Mouse (Mus musculus): ENCODE measurements around the gene Alox8. TPM values are rescaled to one million over a fixed set of nuclear protein-coding genes. Genes with fewer than 3 reads are reported as not detected.
A peak's percentile ranks its signal among the peaks of the same experiment; 100 is the strongest.

Alox8 gene
- polyA plus RNA-seq (2015; fragmentation: Nextera tagmentation; extraction: Ambion mirVana) = 0.46 and 0.72 TPM in 2 replicates

DNA sequence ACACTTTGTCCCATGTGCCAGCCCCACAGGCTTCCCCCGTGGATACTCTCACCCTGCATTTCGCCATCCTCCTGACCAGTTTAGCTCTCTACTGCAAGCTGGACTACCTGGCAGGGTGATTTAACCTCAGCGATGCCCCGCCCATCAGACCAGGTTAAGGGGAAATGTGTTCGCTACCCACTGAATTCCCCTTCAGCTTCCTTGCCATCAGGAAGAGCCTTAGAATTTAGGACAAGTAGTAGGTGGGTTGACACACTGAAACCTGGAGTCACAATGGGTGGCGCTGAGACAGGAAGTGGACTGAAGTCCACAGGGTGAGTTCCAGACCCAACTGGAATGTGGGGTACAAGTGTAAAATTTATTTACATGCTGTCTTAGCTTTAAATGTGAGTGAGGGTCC, at the start of gene Alox8:
TSS of gene Alox8 (minus strand) at position 101 of the 400 bp plus-strand sequence.
- Histone ChIP-seq H3K36me3 (ENCODE audit: insufficient read depth, low read length) (no peaks in the 10 kb centered on the region), H3K4me3 (ENCODE audit: low read length) (peak within 1 kb of the TSS; percentile 23), H3K4me1 (ENCODE audit: insufficient read depth, low read length) (peaks cover 4% of the 10 kb centered on the region), H3K27me3 (ENCODE audit: insufficient read depth, low read length) (peaks cover 30% of the 10 kb centered on the region), H3K4me2 (replicated peaks; ENCODE audit: low read depth, low read length) (peak within 1 kb of the TSS; percentile 44), H3K27ac (ENCODE audit: low read length) (no peak within 1 kb of the TSS), H3K9ac (replicated peaks; ENCODE audit: low read length) (peak within 1 kb of the TSS; percentile 3; the same call in 1 of the 2 replicates), H3K9me3 (ENCODE audit: low read length) (no peaks in the 10 kb centered on the region)
- no peak for ATAC-seq (ENCODE audit: low FRiP score, low TSS enrichment)
- 30% methylated on average over 6 of the region's 6 CpGs for WGBS

DNA sequence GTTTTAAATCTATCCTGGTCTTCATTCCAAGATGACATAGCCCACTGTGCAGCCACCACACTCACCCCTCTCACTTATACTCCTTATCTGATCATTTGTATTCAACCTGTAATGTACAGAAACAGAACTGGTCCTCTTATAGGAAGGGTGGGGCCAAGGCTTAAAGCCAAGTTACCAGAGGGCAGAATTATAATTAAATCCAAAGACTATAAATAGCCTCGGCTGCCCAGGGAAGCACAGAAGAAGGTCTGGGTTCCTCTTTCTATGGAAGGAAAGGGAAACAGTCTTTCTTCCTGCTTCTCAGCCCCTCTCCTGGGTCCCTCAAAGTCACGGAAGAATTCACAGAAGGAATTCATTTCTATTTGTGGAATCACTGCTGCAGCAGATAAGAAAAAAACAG, 48.0 kb upstream of the Alox8 start:
- Histone ChIP-seq H3K9ac (replicated peaks; ENCODE audit: low read length) (no peak overlapping the region), H3K4me3 (ENCODE audit: low read length) (no peak overlapping the region), H3K9me3 (ENCODE audit: low read length) (no peaks in the 10 kb centered on the region), H3K4me2 (replicated peaks; ENCODE audit: low read depth, low read length) (peak overlapping the region; percentile 28), H3K27me3 (ENCODE audit: insufficient read depth, low read length) (no peaks in the 10 kb centered on the region), H3K27ac (ENCODE audit: low read length) (peak overlapping the region; percentile 77), H3K4me1 (ENCODE audit: insufficient read depth, low read length) (peaks cover 6% of the 10 kb centered on the region), H3K36me3 (ENCODE audit: insufficient read depth, low read length) (no peaks in the 10 kb centered on the region)
- 27% methylated on average over 2 of the region's 2 CpGs for WGBS
- ATAC-seq (ENCODE audit: low FRiP score, low TSS enrichment) = peak; percentile 65

DNA sequence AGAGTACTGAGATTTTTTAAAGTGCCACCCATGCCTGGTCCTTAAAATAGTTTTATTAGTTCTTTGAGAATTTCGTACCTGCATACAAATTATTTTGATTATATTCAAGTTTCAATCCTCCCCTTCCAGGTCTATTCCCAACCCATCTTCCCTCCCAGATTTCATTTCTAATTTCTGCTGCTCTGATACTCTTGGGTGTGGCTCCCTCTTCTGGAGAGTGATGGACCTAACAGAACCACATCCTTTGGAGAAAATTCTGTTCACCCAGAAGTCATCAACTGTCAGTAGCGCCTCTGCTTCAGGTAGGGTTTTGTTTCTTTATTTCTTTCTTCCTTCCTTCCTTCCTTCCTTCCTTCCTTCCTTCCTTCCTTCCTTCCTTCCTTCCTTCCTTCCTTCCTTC, 47.3 kb upstream of the Alox8 start:
- 13% methylated on average over 2 of the region's 2 CpGs for WGBS

DNA sequence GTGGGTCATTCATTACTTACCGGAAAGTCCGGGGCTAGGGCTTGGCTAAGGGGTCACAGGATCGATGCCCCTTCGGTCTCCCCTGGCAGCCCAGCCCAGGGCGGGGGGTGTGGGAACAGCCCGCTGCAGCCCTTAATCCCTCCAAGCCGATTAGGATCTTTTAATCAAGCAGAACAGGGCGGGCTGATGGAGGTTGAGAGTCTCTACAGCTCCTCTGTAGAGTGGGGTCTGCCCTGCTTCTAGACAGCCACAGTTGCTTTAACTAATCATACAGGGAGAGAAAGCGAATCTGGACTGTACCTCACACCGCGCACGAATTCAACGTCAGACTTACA, 39.2 kb upstream of the Alox8 start, which contains the start of gene Gucy2e:
TSS of gene Gucy2e (minus strand) at position 111 of the 335 bp plus-strand sequence.
- peak within 1 kb of the TSS; percentile 79 for H3K27ac ChIP-seq (ENCODE audit: low read length)
- ATAC-seq (ENCODE audit: low FRiP score, low TSS enrichment) = no peak
- 21% methylated on average over 13 of the region's 13 CpGs for WGBS
- H3K4me2 ChIP-seq (replicated peaks; ENCODE audit: low read depth, low read length) = peak within 1 kb of the TSS; percentile 83
- H3K9me3 ChIP-seq (ENCODE audit: low read length) = no peaks in the 10 kb centered on the region
- peak within 1 kb of the TSS; percentile 52 for H3K4me3 ChIP-seq (ENCODE audit: low read length)
- peaks cover 21% of the 10 kb centered on the region for H3K4me1 ChIP-seq (ENCODE audit: insufficient read depth, low read length)
- no peaks in the 10 kb centered on the region for H3K36me3 ChIP-seq (ENCODE audit: insufficient read depth, low read length)
- peak within 1 kb of the TSS; percentile 68 for H3K9ac ChIP-seq (replicated peaks; ENCODE audit: low read length)
- H3K27me3 ChIP-seq (ENCODE audit: insufficient read depth, low read length) = peaks cover 17% of the 10 kb centered on the region

More for the DNA sequence above, 47.3 kb upstream of the Alox8 start:
- peaks cover 6% of the 10 kb centered on the region for H3K4me1 ChIP-seq (ENCODE audit: insufficient read depth, low read length)
- ATAC-seq (ENCODE audit: low FRiP score, low TSS enrichment) = no peak
- H3K27me3 ChIP-seq (ENCODE audit: insufficient read depth, low read length) = no peaks in the 10 kb centered on the region
- H3K27ac ChIP-seq (ENCODE audit: low read length) = no peak overlapping the region
- H3K9ac ChIP-seq (replicated peaks; ENCODE audit: low read length) = no peak overlapping the region
- no peak overlapping the region for H3K4me3 ChIP-seq (ENCODE audit: low read length)
- H3K9me3 ChIP-seq (ENCODE audit: low read length) = no peaks in the 10 kb centered on the region
- peak overlapping the region; percentile 28; the same call in 1 of the 2 replicates for H3K4me2 ChIP-seq (replicated peaks; ENCODE audit: low read depth, low read length)
- no peaks in the 10 kb centered on the region for H3K36me3 ChIP-seq (ENCODE audit: insufficient read depth, low read length)

DNA sequence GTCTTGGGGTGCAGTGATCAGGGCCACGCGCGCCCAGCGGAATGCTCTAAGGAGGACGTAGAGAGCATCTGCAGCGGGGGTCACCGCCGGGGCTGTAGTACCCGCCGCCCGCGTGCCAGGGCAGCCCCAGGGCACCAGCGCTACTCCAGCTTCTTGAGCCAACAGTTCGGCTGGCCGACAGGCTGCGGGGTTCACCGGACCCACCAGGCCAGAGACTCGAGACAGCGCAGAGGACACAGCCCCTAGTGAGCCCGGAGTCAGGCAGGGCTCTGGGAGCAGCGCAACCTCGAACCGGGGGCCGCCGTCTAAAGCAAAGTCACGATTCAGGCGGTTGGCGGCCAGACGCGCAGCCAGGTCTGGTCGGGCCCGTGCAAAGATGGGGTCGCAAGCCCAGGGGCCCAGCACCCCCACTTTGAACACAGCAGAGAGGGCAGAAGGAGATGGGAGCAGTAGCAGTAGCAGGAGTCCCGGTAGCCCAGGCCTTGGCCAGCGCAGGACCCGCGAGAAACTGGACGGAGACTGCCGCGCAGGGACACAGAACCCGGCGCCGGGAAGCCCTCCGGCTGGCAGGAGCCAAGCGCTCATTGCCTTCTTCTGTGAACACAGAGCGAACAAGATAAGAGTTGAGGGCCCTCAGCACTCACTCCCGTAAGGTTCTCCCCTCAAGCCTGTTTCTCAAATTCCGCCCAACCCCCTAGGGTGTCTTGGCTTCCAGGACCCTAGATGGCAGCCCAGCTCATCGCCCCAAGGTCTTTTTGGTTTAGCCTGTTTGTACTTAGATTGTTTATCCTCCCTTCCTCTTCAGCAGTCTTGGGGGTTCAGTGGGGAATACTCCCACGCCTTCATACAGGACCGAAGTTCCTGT, 38.6 kb upstream of the Alox8 start:
- ATAC-seq (ENCODE audit: low FRiP score, low TSS enrichment) = no peak; the same call in 1 of the 2 replicates
- H3K27ac ChIP-seq (ENCODE audit: low read length) = peak overlapping the region; percentile 79
- peak overlapping the region; percentile 68 for H3K9ac ChIP-seq (replicated peaks; ENCODE audit: low read length)

DNA sequence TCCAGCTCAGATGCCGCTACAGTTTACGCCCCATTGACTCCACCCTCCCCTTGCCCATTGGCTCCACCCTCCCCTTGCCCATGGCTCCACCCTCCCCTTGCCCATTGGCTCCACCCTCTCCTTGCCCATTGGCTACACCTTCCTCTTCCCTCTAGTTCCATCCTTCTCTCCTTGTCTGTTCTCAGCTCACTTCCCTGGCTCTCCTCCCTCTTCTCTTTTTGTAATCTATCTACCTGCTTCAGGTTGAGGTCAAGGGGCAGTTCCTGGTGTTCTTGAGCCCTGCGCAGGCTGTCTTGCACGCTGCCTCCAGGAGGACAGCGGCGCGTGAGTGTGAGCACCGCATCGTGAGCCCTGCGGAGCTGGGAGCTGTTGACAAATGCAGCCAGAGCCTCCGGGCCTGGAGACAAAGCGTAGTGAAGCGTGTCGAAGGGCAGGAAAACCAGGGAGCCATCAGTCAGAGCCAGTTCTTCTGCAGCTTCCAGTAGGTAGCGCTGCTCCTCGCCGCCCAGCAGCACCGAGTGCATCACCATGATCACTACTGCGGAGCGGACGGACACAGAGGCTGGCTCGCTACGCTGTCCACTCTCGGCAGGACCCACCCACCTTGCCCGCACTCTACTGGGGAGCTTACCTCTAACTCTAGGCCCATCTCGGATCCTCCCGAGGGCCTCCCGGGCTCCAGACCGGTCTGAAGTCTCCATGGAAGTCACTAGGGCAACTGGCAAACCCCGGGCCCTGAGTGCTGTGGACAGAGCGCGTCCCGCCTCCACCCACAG, 37.8 kb upstream of the Alox8 start:
- Histone ChIP-seq H3K36me3 (ENCODE audit: insufficient read depth, low read length) (no peaks in the 10 kb centered on the region), H3K27me3 (ENCODE audit: insufficient read depth, low read length) (peaks cover 17% of the 10 kb centered on the region), H3K9ac (replicated peaks; ENCODE audit: low read length) (peak overlapping the region; percentile 68), H3K9me3 (ENCODE audit: low read length) (no peaks in the 10 kb centered on the region), H3K27ac (ENCODE audit: low read length) (peak overlapping the region; percentile 79), H3K4me1 (ENCODE audit: insufficient read depth, low read length) (peaks cover 21% of the 10 kb centered on the region), H3K4me2 (replicated peaks; ENCODE audit: low read depth, low read length) (peak overlapping the region; percentile 83), H3K4me3 (ENCODE audit: low read length) (peak overlapping the region; percentile 52)
- 1% methylated on average over 33 of the region's 33 CpGs for WGBS
- ATAC-seq (ENCODE audit: low FRiP score, low TSS enrichment) = peak; percentile 92

More for the DNA sequence above, 38.6 kb upstream of the Alox8 start:
- Histone ChIP-seq H3K4me3 (ENCODE audit: low read length) (peak overlapping the region; percentile 52), H3K9me3 (ENCODE audit: low read length) (no peaks in the 10 kb centered on the region), H3K4me1 (ENCODE audit: insufficient read depth, low read length) (peaks cover 21% of the 10 kb centered on the region), H3K36me3 (ENCODE audit: insufficient read depth, low read length) (no peaks in the 10 kb centered on the region), H3K4me2 (replicated peaks; ENCODE audit: low read depth, low read length) (peak overlapping the region; percentile 83), H3K27me3 (ENCODE audit: insufficient read depth, low read length) (peaks cover 17% of the 10 kb centered on the region)
- 6% methylated on average over 51 of the region's 51 CpGs for WGBS

DNA sequence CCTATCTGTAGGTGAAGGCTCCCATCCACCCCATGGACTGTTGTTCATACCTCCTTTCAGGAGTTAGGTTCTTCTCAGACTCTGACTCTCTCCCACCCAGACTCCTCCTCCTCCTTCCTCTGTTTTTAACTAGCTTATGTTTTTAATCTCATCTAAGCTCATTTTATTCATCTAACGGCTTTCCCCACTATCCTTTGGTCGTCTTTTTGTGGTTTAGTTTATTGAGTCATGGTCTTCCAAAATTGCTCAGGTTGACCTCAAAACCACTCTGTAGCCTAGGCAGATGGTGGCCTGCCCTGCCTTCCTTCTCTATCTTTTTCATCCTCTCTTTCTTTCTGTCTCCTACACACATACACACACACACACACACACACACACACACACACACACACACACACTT, 35.5 kb upstream of the Alox8 start:
- ATAC-seq (ENCODE audit: low FRiP score, low TSS enrichment) = no peak
- 88% methylated on average over 2 of the region's 2 CpGs for WGBS
- no peaks in the 10 kb centered on the region for H3K36me3 ChIP-seq (ENCODE audit: insufficient read depth, low read length)
- peaks cover 17% of the 10 kb centered on the region for H3K27me3 ChIP-seq (ENCODE audit: insufficient read depth, low read length)
- H3K27ac ChIP-seq (ENCODE audit: low read length) = no peak overlapping the region
- H3K4me3 ChIP-seq (ENCODE audit: low read length) = no peak overlapping the region
- H3K4me1 ChIP-seq (ENCODE audit: insufficient read depth, low read length) = peaks cover 21% of the 10 kb centered on the region
- H3K9me3 ChIP-seq (ENCODE audit: low read length) = no peaks in the 10 kb centered on the region
- H3K9ac ChIP-seq (replicated peaks; ENCODE audit: low read length) = no peak overlapping the region
- no peak overlapping the region for H3K4me2 ChIP-seq (replicated peaks; ENCODE audit: low read depth, low read length)

DNA sequence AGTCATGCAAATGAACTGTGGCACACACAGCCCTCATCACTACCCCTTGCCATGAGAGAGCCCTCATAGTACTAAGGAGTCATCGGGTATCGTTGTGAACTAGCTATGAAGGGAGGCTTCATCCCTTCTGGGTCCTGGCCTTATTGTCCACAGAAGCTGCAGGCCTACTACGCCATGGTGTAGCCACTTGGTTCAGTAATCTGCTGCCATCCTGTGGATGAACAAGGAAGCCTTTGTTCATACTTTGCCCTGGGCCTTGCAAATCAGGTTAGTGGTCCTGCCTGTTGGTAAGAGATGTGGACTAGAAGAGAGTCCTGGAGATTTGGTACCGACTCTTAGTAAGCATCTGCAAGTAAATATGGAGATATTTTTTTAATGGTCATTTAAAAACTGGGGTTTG, 32.8 kb upstream of the Alox8 start:
- WGBS = 80% methylated on average over 4 of the region's 4 CpGs
- Histone ChIP-seq H3K36me3 (ENCODE audit: insufficient read depth, low read length) (no peaks in the 10 kb centered on the region), H3K9me3 (ENCODE audit: low read length) (no peaks in the 10 kb centered on the region), H3K27ac (ENCODE audit: low read length) (no peak overlapping the region), H3K4me2 (replicated peaks; ENCODE audit: low read depth, low read length) (no peak overlapping the region), H3K9ac (replicated peaks; ENCODE audit: low read length) (no peak overlapping the region), H3K4me3 (ENCODE audit: low read length) (no peak overlapping the region), H3K4me1 (ENCODE audit: insufficient read depth, low read length) (peaks cover 7% of the 10 kb centered on the region), H3K27me3 (ENCODE audit: insufficient read depth, low read length) (peaks cover 6% of the 10 kb centered on the region; the same call in 1 of the 2 replicates)
- no peak for ATAC-seq (ENCODE audit: low FRiP score, low TSS enrichment)

DNA sequence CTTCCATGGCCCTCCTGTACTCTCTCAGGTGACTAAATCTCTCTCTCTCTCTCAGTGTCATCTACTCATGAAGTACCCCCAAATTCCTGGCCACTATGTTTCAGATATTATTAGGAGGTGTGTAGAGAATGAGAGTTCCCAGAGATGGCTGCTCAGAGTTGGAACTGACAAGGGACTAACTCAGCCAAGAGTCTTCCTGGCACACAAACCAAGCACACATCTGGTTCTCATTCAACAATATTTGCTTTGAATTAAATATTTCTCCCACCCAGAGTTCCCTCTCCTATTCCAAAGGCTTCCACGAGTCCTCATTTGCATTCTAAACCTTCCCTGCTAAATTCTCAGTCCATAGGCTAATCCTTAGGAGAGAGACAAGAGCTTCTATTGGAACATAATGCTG, 28.1 kb upstream of the Alox8 start:
- Histone ChIP-seq H3K27me3 (ENCODE audit: insufficient read depth, low read length) (peaks cover 6% of the 10 kb centered on the region; the same call in 1 of the 2 replicates), H3K4me3 (ENCODE audit: low read length) (no peak overlapping the region), H3K27ac (ENCODE audit: low read length) (no peak overlapping the region), H3K9ac (replicated peaks; ENCODE audit: low read length) (no peak overlapping the region), H3K4me1 (ENCODE audit: insufficient read depth, low read length) (no peaks in the 10 kb centered on the region), H3K36me3 (ENCODE audit: insufficient read depth, low read length) (no peaks in the 10 kb centered on the region), H3K9me3 (ENCODE audit: low read length) (no peaks in the 10 kb centered on the region), H3K4me2 (replicated peaks; ENCODE audit: low read depth, low read length) (no peak overlapping the region)
- WGBS = 78% methylated on average over 1 of the region's 1 CpGs
- no peak for ATAC-seq (ENCODE audit: low FRiP score, low TSS enrichment)
